Mouse (Mus musculus) stomach, postnatal 0 days (tissue): ENCODE data around the gene Npc2. TPM values are rescaled to one million over a fixed set of nuclear protein-coding genes. Genes with fewer than 3 reads are reported as not detected.

Experiments
- ATAC-seq: fragments of 200-750 bp; cut with Nextera tagmentation; 2 replicates; pipeline ENCODE4 v1.8.0; 2017; ENCODE audit not compliant: low FRiP score, low TSS enrichment
- DNase-seq: peaks from one replicate; pipeline ENCODE4 v3.0.0-alpha.2; 2016; ENCODE audit warnings: low spot score
- H3K27ac ChIP-seq: fragments of 300-500 bp; sonication (generic); replicated peaks from 2 replicates; pipeline ENCODE4 v1.5.1; 2014; ENCODE audit warnings: mild to moderate bottlenecking, control low read depth
- H3K27me3 ChIP-seq: fragments of 300-500 bp; sonication (generic); 2 replicates; pipeline ENCODE4 v1.6.1; 2014; ENCODE audit warnings: low read length; ENCODE audit not compliant: control insufficient read depth, insufficient read depth
- H3K36me3 ChIP-seq: fragments of 300-500 bp; sonication (generic); 2 replicates; pipeline ENCODE4 v1.6.1; 2014; ENCODE audit warnings: low read length, mixed read lengths; ENCODE audit not compliant: control insufficient read depth, insufficient read depth
- H3K4me1 ChIP-seq: fragments of 300-500 bp; sonication (generic); replicated peaks from 2 replicates; pipeline ENCODE4 v1.6.1; 2014; ENCODE audit warnings: antibody characterized with exemption; ENCODE audit not compliant: control insufficient read depth, insufficient read depth
- H3K4me2 ChIP-seq: fragments of 300-500 bp; sonication (generic); replicated peaks from 2 replicates; pipeline ENCODE4 v1.6.1; 2014; ENCODE audit warnings: low read depth, mild to moderate bottlenecking, control low read depth, moderate library complexity
- H3K4me3 ChIP-seq: fragments of 300-500 bp; sonication (generic); 2 replicates; pipeline ENCODE4 v1.5.1; 2014; ENCODE audit warnings: low read depth, low read length, control low read depth
- H3K9ac ChIP-seq: fragments of 300-500 bp; sonication (generic); 2 replicates; pipeline ENCODE4 v1.6.1; 2014; ENCODE audit warnings: mild to moderate bottlenecking, low read length, control low read depth, mixed read lengths
- H3K9me3 ChIP-seq: fragments of 300-500 bp; sonication (generic); 2 replicates; pipeline ENCODE4 v1.6.1; 2016; ENCODE audit warnings: low read length; ENCODE audit not compliant: control insufficient read depth
- CTCF ChIP-seq: IDR thresholded peaks from 2 replicates; pipeline ENCODE4 v1.5.1; 2016; ENCODE audit warnings: antibody characterized with exemption, low read depth, mild to moderate bottlenecking, moderate library complexity
- EP300 ChIP-seq: optimal IDR thresholded peaks from 2 replicates; pipeline ENCODE3; 2016; ENCODE audit warnings: antibody characterized with exemption
- WGBS: fragments of 180-500 bp; shearing (Covaris S2); extraction: QIAGEN DNeasy Blood & Tissue Kit; methylation state at CpG from one replicate; pipeline ENCODE4 v1.1.7; 2014; 5-methylcytosine and 5-hydroxymethylcytosine counted together
- polyA plus RNA-seq: library from polyadenylated mRNA; unstranded; fragments of >200 nt; fragmentation: Nextera tagmentation; extraction: Ambion mirVana; gene quantifications from 2 replicates; pipeline ENCODE4 v1.2.1, GENCODE M21; 2015

The Npc2 gene
- polyA plus RNA-seq, 1 experiment from 2014 or later = 49.0 TPM

- WGBS = 87% methylated on average over 8 of the region's 8 CpGs
- Histone ChIP-seq H3K9me3 (no peaks in the 10 kb centered on the region), H3K9ac (no peak overlapping the region), H3K4me1 (no peaks in the 10 kb centered on the region), H3K27ac (no peak overlapping the region), H3K4me3 (no peak overlapping the region), H3K36me3 (no peaks in the 10 kb centered on the region), H3K4me2 (no peak overlapping the region), H3K27me3 (no peaks in the 10 kb centered on the region)
- DNase-seq (no peak), ATAC-seq (no peak)
- TF ChIP-seq CTCF = no peak
- TF ChIP-seq EP300 = no peak
These were observed 21.7 kb upstream of the Npc2 start for GRCm38 (mm10) chr12:84794647-84795046.

DNA sequence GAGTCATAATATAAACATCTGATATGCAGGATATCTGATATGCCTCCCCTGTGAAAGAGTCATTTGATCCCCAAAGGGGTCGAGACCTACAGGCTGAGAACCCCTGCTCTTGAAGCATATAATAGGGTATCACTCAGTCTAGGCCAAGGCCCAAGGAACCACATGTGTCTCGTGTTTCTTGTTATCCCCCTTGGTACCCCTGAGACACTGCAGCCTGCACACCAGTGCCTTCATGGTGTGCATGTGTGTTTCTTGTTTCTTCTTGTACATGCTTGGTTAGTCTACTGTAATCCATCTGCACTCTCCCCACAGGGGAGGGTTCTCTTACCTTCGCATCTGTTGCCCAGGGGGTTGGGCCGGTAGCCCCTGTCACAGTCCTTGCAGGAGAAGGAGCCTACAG, 19.7 kb upstream of the Npc2 start:
- H3K36me3 ChIP-seq = no peaks in the 10 kb centered on the region
- DNase-seq (no peak), ATAC-seq (no peak)
- TF ChIP-seq EP300 (no peak), CTCF (no peak)
- H3K27me3 ChIP-seq = no peaks in the 10 kb centered on the region
- no peak overlapping the region for H3K4me2 ChIP-seq
- H3K27ac ChIP-seq = no peak overlapping the region
- WGBS = 79% methylated on average over 4 of the region's 4 CpGs
- no peak overlapping the region for H3K9ac ChIP-seq
- no peaks in the 10 kb centered on the region for H3K9me3 ChIP-seq
- no peak overlapping the region for H3K4me3 ChIP-seq
- no peaks in the 10 kb centered on the region for H3K4me1 ChIP-seq

- no peak; the same call in 1 of the 2 replicates for ATAC-seq
- WGBS = 27% methylated on average over 10 of the region's 10 CpGs
- Histone ChIP-seq H3K9me3 (no peaks in the 10 kb centered on the region), H3K27me3 (no peaks in the 10 kb centered on the region), H3K9ac (no peak overlapping the region), H3K4me2 (no peak overlapping the region), H3K36me3 (no peaks in the 10 kb centered on the region), H3K27ac (no peak overlapping the region), H3K4me1 (no peaks in the 10 kb centered on the region), H3K4me3 (no peak overlapping the region)
- no peak for DNase-seq
- TF ChIP-seq EP300 (no peak), CTCF (no peak)
These were observed 17.9 kb upstream of the Npc2 start for GRCm38 (mm10) chr12:84790853-84791252.

DNA sequence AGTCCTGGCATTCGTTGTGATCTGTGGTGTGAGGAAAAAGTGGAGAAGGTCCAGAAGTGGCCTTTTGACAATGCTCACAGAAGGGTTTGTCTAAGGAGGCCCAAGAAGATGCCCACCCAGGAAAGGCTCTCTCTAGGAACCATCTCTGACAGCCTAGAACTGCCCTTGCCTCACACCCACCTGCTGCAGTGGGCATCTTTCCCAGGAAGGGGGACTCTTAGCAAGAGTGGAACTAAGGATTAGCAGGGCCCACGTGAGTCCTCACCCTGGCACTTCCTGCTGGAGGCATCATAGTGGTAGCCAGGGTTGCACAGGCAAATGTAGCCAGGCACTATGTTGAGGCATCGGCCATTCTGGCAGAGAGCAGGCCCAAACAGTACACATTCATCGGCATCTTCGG, 13.1 kb upstream of the Npc2 start:
- TF ChIP-seq EP300 = no peak
- TF ChIP-seq CTCF = no peak
- Histone ChIP-seq H3K9ac (no peak overlapping the region), H3K27ac (no peak overlapping the region), H3K9me3 (no peaks in the 10 kb centered on the region), H3K4me1 (peaks cover 2% of the 10 kb centered on the region; the same call in 1 of the 2 replicates), H3K4me3 (no peak overlapping the region), H3K36me3 (no peaks in the 10 kb centered on the region), H3K27me3 (no peaks in the 10 kb centered on the region), H3K4me2 (no peak overlapping the region)
- DNase-seq (no peak), ATAC-seq (no peak)
- 86% methylated on average over 5 of the region's 5 CpGs for WGBS

GRCm38 (mm10) chr12:84784604-84785381, 11.8 kb upstream of the Npc2 start:
- 22% methylated on average over 25 of the region's 25 CpGs for WGBS
- no peak for TF ChIP-seq EP300
- TF ChIP-seq CTCF = peak; percentile 99
- Histone ChIP-seq H3K9me3 (no peaks in the 10 kb centered on the region), H3K4me2 (peak overlapping the region; percentile 44), H3K4me1 (peaks cover 2% of the 10 kb centered on the region; the same call in 1 of the 2 replicates), H3K27ac (no peak overlapping the region), H3K9ac (no peak overlapping the region), H3K36me3 (no peaks in the 10 kb centered on the region), H3K27me3 (no peaks in the 10 kb centered on the region), H3K4me3 (0 out of 2 replicates have a peak overlapping the region, but pooled peaks have one; percentile 2)
- peak; percentile 88 for ATAC-seq
- peak; percentile 92 for DNase-seq

GRCm38 (mm10) chr12:84776229-84776628, 3.3 kb upstream of the Npc2 start:
- Histone ChIP-seq H3K36me3 (no peaks in the 10 kb centered on the region), H3K9me3 (no peaks in the 10 kb centered on the region), H3K27ac (no peak overlapping the region), H3K4me3 (no peak overlapping the region), H3K4me1 (no peaks in the 10 kb centered on the region), H3K4me2 (no peak overlapping the region), H3K27me3 (no peaks in the 10 kb centered on the region), H3K9ac (no peak overlapping the region)
- DNase-seq (no peak), ATAC-seq (no peak)
- TF ChIP-seq CTCF (no peak), EP300 (no peak)
